Mouse (Mus musculus): ENCODE measurements around the gene Rasgrf1.

GRCm38 (mm10) chr9:89982256-89982655, 72.5 kb downstream of the Rasgrf1 start:
- no peak for TF ChIP-seq CTCF (IDR thresholded peaks at IDR 0.05; ENCODE audit: low read depth, low read length)
- TF ChIP-seq GATA1 (IDR thresholded peaks at IDR 0.05; ENCODE audit: borderline replicate concordance, low read length) = no peak
- TF ChIP-seq TAL1 (conservative IDR thresholded peaks at IDR 0.05; ENCODE audit: low read depth, low read length) = no peak
- no peak for TF ChIP-seq POLR2AphosphoS5 (IDR thresholded peaks at IDR 0.05; ENCODE audit: insufficient replicate concordance, low read depth, low read length)
- no peak for TF ChIP-seq GATA2 (IDR thresholded peaks at IDR 0.05; ENCODE audit: borderline replicate concordance, low read depth, low read length)

All from G1E (cell line).